Mouse (Mus musculus): Measurements from ENCODE around the gene Tnnc1. TPM values are rescaled to one million over a fixed set of nuclear protein-coding genes. Genes with fewer than 3 reads are reported as not detected.
A peak's percentile ranks its signal among the peaks of the same experiment; 100 is the strongest.

The Tnnc1 gene
- polyA plus RNA-seq, 1 experiment from 2014 or later: 3.2 TPM

- DNase-seq (ENCODE audit: low spot score): no peak
- Histone ChIP-seq H3K9ac (no peak overlapping the region), H3K4me2 (replicated peaks) (no peak overlapping the region), H3K9me3 (ENCODE audit: control insufficient read depth, low read length) (no peaks in the 10 kb centered on the region), H3K36me3 (replicated peaks; ENCODE audit: control insufficient read depth, insufficient read depth) (peaks cover 92% of the 10 kb centered on the region), H3K27me3 (ENCODE audit: control insufficient read depth, insufficient read depth, low read length) (no peaks in the 10 kb centered on the region), H3K27ac (no peak overlapping the region), H3K4me3 (replicated peaks; ENCODE audit: low read length) (no peak overlapping the region), H3K4me1 (replicated peaks; ENCODE audit: control insufficient read depth, insufficient read depth, low read length) (no peaks in the 10 kb centered on the region; the same call in 1 of the 2 replicates)
- no peak for ATAC-seq (ENCODE audit: low FRiP score)
- 81% methylated on average over 7 of the region's 7 CpGs for WGBS
These were observed 14.3 kb upstream of the Tnnc1 start for GRCm38 (mm10) chr14:31193791-31194190.

DNA sequence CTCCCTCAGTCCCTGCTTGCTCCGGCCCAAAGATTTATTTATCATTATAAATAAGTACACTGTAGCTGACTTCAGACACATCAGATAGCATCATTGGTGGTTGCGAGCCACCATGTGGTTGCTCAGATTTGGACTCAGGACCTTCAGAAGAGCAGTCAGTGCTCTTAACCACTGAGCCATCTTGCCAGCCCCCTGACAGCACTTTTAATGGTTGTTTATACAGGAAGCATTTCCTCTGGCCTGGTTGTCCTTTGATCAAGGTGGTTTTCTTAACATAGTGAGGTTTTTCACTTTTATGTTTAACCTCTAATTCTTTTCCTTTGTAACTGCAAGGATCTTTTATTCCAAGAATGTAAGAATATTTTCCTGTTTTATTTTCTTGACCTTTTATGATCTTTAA lies 13.7 kb upstream of the Tnnc1 start:
- no peaks in the 10 kb centered on the region for H3K27me3 ChIP-seq (ENCODE audit: control insufficient read depth, insufficient read depth, low read length)
- H3K4me2 ChIP-seq (replicated peaks): no peak overlapping the region
- DNase-seq (ENCODE audit: low spot score) (no peak), ATAC-seq (ENCODE audit: low FRiP score) (no peak)
- H3K27ac ChIP-seq: no peak overlapping the region
- H3K9ac ChIP-seq: no peak overlapping the region
- 87% methylated on average over 2 of the region's 2 CpGs for WGBS
- H3K9me3 ChIP-seq (ENCODE audit: control insufficient read depth, low read length): no peaks in the 10 kb centered on the region
- peaks cover 92% of the 10 kb centered on the region for H3K36me3 ChIP-seq (replicated peaks; ENCODE audit: control insufficient read depth, insufficient read depth)
- no peak overlapping the region for H3K4me3 ChIP-seq (replicated peaks; ENCODE audit: low read length)
- no peaks in the 10 kb centered on the region; the same call in 1 of the 2 replicates for H3K4me1 ChIP-seq (replicated peaks; ENCODE audit: control insufficient read depth, insufficient read depth, low read length)

DNA sequence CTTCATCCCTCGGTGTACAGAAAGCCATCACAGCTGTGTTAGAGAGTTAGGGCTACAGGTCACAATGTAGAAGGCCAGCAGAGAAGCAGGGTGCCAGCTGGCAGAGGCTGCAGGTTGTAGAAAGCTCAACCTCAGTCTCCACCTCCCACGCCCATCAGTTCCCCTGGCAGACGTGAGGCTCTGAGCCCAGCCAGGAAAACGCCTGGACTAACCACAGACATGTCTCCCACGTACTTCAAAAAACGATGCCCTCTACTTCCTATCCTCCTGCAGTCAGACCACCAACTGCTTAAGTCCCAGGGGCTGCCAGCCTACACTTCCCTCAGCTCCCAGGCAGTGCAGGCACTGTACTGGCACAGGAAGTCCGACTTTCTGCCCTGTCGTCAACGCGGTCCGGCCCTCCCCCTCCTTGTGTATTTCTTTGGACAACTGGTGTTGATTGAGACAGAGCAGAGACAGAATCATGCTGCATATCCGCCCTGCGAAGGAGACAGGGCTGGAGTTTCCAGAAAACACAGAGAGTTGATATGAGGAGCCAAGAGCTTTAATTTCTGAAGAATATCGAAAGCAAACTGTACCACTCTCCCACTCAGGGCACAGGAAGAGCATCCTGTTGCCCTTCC lies 13.1 kb upstream of the Tnnc1 start:
- H3K4me1 ChIP-seq (replicated peaks; ENCODE audit: control insufficient read depth, insufficient read depth, low read length): no peaks in the 10 kb centered on the region; the same call in 1 of the 2 replicates
- H3K36me3 ChIP-seq (replicated peaks; ENCODE audit: control insufficient read depth, insufficient read depth): peaks cover 92% of the 10 kb centered on the region
- H3K27me3 ChIP-seq (ENCODE audit: control insufficient read depth, insufficient read depth, low read length): no peaks in the 10 kb centered on the region
- no peaks in the 10 kb centered on the region for H3K9me3 ChIP-seq (ENCODE audit: control insufficient read depth, low read length)
- ATAC-seq (ENCODE audit: low FRiP score): no peak
- H3K27ac ChIP-seq: no peak overlapping the region
- 84% methylated on average over 14 of the region's 14 CpGs for WGBS
- no peak overlapping the region for H3K9ac ChIP-seq
- no peak for DNase-seq (ENCODE audit: low spot score)
- H3K4me2 ChIP-seq (replicated peaks): no peak overlapping the region
- H3K4me3 ChIP-seq (replicated peaks; ENCODE audit: low read length): no peak overlapping the region

GRCm38 (mm10) chr14:31195521-31195920 lies 12.6 kb upstream of the Tnnc1 start:
- Histone ChIP-seq H3K4me2 (replicated peaks) (no peak overlapping the region), H3K27me3 (ENCODE audit: control insufficient read depth, insufficient read depth, low read length) (no peaks in the 10 kb centered on the region), H3K9me3 (ENCODE audit: control insufficient read depth, low read length) (no peaks in the 10 kb centered on the region), H3K36me3 (replicated peaks; ENCODE audit: control insufficient read depth, insufficient read depth) (peaks cover 92% of the 10 kb centered on the region), H3K9ac (no peak overlapping the region), H3K27ac (no peak overlapping the region), H3K4me3 (replicated peaks; ENCODE audit: low read length) (no peak overlapping the region), H3K4me1 (replicated peaks; ENCODE audit: control insufficient read depth, insufficient read depth, low read length) (no peaks in the 10 kb centered on the region; the same call in 1 of the 2 replicates)
- 98% methylated on average over 4 of the region's 4 CpGs for WGBS
- ATAC-seq (ENCODE audit: low FRiP score): no peak
- no peak for DNase-seq (ENCODE audit: low spot score)

- Histone ChIP-seq H3K27me3 (ENCODE audit: control insufficient read depth, insufficient read depth, low read length) (no peaks in the 10 kb centered on the region), H3K4me3 (replicated peaks; ENCODE audit: low read length) (no peak overlapping the region), H3K9me3 (ENCODE audit: control insufficient read depth, low read length) (no peaks in the 10 kb centered on the region), H3K4me1 (replicated peaks; ENCODE audit: control insufficient read depth, insufficient read depth, low read length) (no peaks in the 10 kb centered on the region; the same call in 1 of the 2 replicates), H3K9ac (no peak overlapping the region), H3K4me2 (replicated peaks) (no peak overlapping the region), H3K36me3 (replicated peaks; ENCODE audit: control insufficient read depth, insufficient read depth) (peaks cover 92% of the 10 kb centered on the region), H3K27ac (no peak overlapping the region)
- ATAC-seq (ENCODE audit: low FRiP score) (no peak), DNase-seq (ENCODE audit: low spot score) (no peak)
These were observed 12.1 kb upstream of the Tnnc1 start for GRCm38 (mm10) chr14:31195968-31196367.

DNA sequence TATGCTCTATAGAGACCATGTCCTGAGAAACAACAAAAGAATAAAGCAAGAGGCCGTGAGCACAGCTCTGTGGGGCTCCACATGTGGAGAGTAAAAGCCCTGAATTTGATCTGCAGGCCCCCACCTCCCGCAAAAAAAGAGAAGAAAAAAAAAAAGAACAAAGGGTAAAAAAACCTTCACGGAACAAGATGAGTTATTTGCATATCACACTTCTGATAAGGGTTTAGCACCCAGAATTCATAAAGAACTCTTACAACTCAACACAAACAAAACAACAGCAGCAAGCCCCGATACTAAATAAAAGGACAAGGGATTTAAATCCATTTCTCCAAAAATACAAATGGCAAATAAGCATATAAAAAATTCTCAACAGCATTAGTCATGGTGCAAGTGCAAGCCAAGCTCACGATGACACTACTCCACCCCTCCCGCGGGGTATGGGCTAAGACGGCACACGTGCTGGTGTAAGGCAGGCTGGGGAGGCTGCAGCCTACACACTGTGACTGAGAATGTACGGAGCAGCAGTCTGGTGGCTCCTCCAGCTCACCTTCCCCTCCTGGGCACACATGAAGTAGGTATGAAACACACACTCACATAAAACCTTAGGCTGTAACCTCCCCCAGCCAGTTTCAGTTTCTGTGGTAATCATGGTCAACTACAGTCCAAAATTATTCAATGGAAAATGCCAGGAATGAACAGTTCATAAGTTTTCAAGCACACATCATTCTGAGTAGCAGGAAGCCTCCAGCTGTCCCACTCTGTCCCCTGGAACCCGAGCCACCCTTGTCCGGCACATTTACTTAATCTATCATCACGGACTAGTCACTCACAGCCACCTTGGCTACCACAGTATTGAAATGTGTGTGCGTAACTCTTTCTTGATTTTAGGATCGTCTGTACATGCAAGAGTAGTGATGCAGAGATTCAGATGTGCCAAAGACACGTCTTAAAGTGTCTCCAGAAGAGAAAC lies 10.3 kb upstream of the Tnnc1 start:
- H3K27me3 ChIP-seq (ENCODE audit: control insufficient read depth, insufficient read depth, low read length): no peaks in the 10 kb centered on the region
- H3K4me2 ChIP-seq (replicated peaks): no peak overlapping the region
- no peak overlapping the region for H3K27ac ChIP-seq
- 61% methylated on average over 16 of the region's 16 CpGs for WGBS
- H3K36me3 ChIP-seq (replicated peaks; ENCODE audit: control insufficient read depth, insufficient read depth): peaks cover 92% of the 10 kb centered on the region
- no peaks in the 10 kb centered on the region for H3K9me3 ChIP-seq (ENCODE audit: control insufficient read depth, low read length)
- H3K4me3 ChIP-seq (replicated peaks; ENCODE audit: low read length): no peak overlapping the region
- no peak for DNase-seq (ENCODE audit: low spot score)
- no peak overlapping the region for H3K9ac ChIP-seq
- ATAC-seq (ENCODE audit: low FRiP score): 0 out of 2 replicates have a peak, but pooled peaks have one; percentile 57
- no peaks in the 10 kb centered on the region; the same call in 1 of the 2 replicates for H3K4me1 ChIP-seq (replicated peaks; ENCODE audit: control insufficient read depth, insufficient read depth, low read length)

DNA sequence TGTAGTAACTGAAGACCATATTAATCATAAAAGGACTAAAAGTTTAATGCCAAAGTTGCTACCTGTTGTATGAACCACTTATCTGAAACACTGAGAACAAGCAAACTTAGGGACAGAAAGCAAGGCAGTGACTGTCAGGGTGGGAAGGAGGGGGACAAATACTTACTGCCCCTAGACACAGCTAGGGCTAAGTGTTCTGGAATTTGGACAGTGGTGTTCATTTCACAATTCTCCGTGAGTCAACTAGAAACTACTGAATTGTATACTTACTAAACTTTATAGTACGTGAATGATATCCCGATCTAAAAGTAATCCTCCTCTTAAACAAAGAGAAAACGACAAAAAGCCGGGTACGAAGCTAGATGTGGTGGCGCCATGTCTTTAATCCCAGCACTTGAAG lies 8.5 kb upstream of the Tnnc1 start:
- H3K4me3 ChIP-seq (replicated peaks; ENCODE audit: low read length): no peak overlapping the region
- 94% methylated on average over 7 of the region's 7 CpGs for WGBS
- ATAC-seq (ENCODE audit: low FRiP score): no peak

GRCm38 (mm10) chr14:31200038-31200437 lies 8.1 kb upstream of the Tnnc1 start:
- no peak overlapping the region for H3K4me2 ChIP-seq (replicated peaks)
- H3K9me3 ChIP-seq (ENCODE audit: control insufficient read depth, low read length): no peaks in the 10 kb centered on the region
- peaks cover 88% of the 10 kb centered on the region for H3K36me3 ChIP-seq (replicated peaks; ENCODE audit: control insufficient read depth, insufficient read depth)
- ATAC-seq (ENCODE audit: low FRiP score): no peak
- H3K27ac ChIP-seq: no peak overlapping the region
- WGBS: 85% methylated on average over 3 of the region's 3 CpGs
- peaks cover 13% of the 10 kb centered on the region for H3K4me1 ChIP-seq (replicated peaks; ENCODE audit: control insufficient read depth, insufficient read depth, low read length)
- H3K9ac ChIP-seq: no peak overlapping the region
- no peak for DNase-seq (ENCODE audit: low spot score)
- no peak overlapping the region for H3K4me3 ChIP-seq (replicated peaks; ENCODE audit: low read length)
- no peaks in the 10 kb centered on the region for H3K27me3 ChIP-seq (ENCODE audit: control insufficient read depth, insufficient read depth, low read length)

More for the DNA sequence above, 8.5 kb upstream of the Tnnc1 start:
- H3K9me3 ChIP-seq (ENCODE audit: control insufficient read depth, low read length): no peaks in the 10 kb centered on the region
- peaks cover 9% of the 10 kb centered on the region for H3K4me1 ChIP-seq (replicated peaks; ENCODE audit: control insufficient read depth, insufficient read depth, low read length)
- no peak overlapping the region for H3K27ac ChIP-seq
- no peaks in the 10 kb centered on the region for H3K27me3 ChIP-seq (ENCODE audit: control insufficient read depth, insufficient read depth, low read length)
- H3K4me2 ChIP-seq (replicated peaks): no peak overlapping the region
- H3K9ac ChIP-seq: no peak overlapping the region
- peaks cover 91% of the 10 kb centered on the region for H3K36me3 ChIP-seq (replicated peaks; ENCODE audit: control insufficient read depth, insufficient read depth)
- no peak for DNase-seq (ENCODE audit: low spot score)

DNA sequence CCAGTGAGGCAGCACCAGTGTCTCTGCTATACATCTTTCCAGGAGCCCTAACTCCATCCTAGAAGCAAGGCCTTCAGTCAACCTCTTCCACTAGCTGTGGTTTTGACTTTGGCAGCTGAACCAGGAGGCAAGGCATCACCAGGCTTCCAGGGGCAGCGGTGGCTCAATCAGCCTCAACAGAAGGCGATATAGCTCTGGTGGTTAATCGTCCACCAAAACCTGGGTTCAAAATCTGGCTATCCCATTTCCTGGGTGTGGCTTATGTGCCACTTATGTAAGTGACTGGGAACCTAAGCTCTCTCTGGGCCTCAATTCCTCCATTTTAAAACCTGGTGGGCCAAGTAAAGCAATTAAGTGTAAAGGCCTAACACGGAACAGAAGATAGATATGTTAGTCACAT lies 3.3 kb upstream of the Tnnc1 start:
- peak overlapping the region; percentile 98 for H3K4me2 ChIP-seq (replicated peaks)
- peak overlapping the region; percentile 91 for H3K4me3 ChIP-seq (replicated peaks; ENCODE audit: low read length)
- H3K27ac ChIP-seq: peak overlapping the region; percentile 90
- no peak for DNase-seq (ENCODE audit: low spot score)
- no peaks in the 10 kb centered on the region for H3K27me3 ChIP-seq (ENCODE audit: control insufficient read depth, insufficient read depth, low read length)
- peaks cover 20% of the 10 kb centered on the region for H3K4me1 ChIP-seq (replicated peaks; ENCODE audit: control insufficient read depth, insufficient read depth, low read length)
- H3K36me3 ChIP-seq (replicated peaks; ENCODE audit: control insufficient read depth, insufficient read depth): peaks cover 46% of the 10 kb centered on the region
- no peak for ATAC-seq (ENCODE audit: low FRiP score)
- WGBS: 74% methylated on average over 4 of the region's 4 CpGs
- no peaks in the 10 kb centered on the region for H3K9me3 ChIP-seq (ENCODE audit: control insufficient read depth, low read length)
- H3K9ac ChIP-seq: peak overlapping the region; percentile 97

Data from hindbrain, embryonic 14.5 days (tissue).